Mouse (Mus musculus) testis, adult 2 months (tissue): Measurements from ENCODE around the gene Car5a. TPM values are rescaled to one million over a fixed set of nuclear protein-coding genes. Genes with fewer than 3 reads are reported as not detected.
A peak's percentile ranks its signal among the peaks of the same experiment; 100 is the strongest.

Source experiments
- H3K27ac ChIP-seq: fragments of 200-500 bp; 2 replicates; pipeline ENCODE4 v1.5.1; 2012; ENCODE audit warnings: low read depth, low read length; ENCODE audit not compliant: control insufficient read depth, insufficient read depth
- H3K27me3 ChIP-seq: fragments of 200-500 bp; 2 replicates; pipeline ENCODE4 v1.6.1; 2012; ENCODE audit warnings: mild to moderate bottlenecking, low read length, moderate library complexity; ENCODE audit not compliant: control insufficient read depth, insufficient read depth
- H3K36me3 ChIP-seq: fragments of 200-500 bp; 2 replicates; pipeline ENCODE4 v1.6.1; 2012; ENCODE audit warnings: mild to moderate bottlenecking, low read length; ENCODE audit not compliant: control insufficient read depth, insufficient read depth
- H3K4me1 ChIP-seq: fragments of 200-500 bp; 2 replicates; pipeline ENCODE4 v1.6.1; 2012; ENCODE audit warnings: low read length; ENCODE audit not compliant: control insufficient read depth, insufficient read depth
- H3K4me3 ChIP-seq: fragments of 200-500 bp; 2 replicates; pipeline ENCODE4 v1.5.1; 2012; ENCODE audit warnings: low read depth, mild to moderate bottlenecking, low read length, moderate library complexity, mixed read lengths; ENCODE audit not compliant: control insufficient read depth
- CTCF ChIP-seq: fragments of 200-500 bp; IDR thresholded peaks from 2 replicates; pipeline ENCODE4 v1.5.1; 2012; ENCODE audit warnings: low read depth, mild to moderate bottlenecking, inconsistent platforms, low read length, moderate library complexity; ENCODE audit not compliant: control insufficient read depth, insufficient read depth, insufficient replicate concordance
- POLR2A ChIP-seq: fragments of 200-500 bp; IDR thresholded peaks from 2 replicates; pipeline ENCODE4 v1.6.1; 2012; ENCODE audit warnings: low read depth, mild to moderate bottlenecking, inconsistent platforms, low read length, moderate library complexity; ENCODE audit not compliant: control insufficient read depth
- polyA plus RNA-seq: library from polyadenylated mRNA; depleted of rRNA; stranded (reverse); fragments of >200 nt; gene quantifications from 2 replicates; pipeline ENCODE4 v1.2.3, GENCODE M21; 2012

The Car5a gene
- polyA plus RNA-seq, 1 experiment = not detected

DNA sequence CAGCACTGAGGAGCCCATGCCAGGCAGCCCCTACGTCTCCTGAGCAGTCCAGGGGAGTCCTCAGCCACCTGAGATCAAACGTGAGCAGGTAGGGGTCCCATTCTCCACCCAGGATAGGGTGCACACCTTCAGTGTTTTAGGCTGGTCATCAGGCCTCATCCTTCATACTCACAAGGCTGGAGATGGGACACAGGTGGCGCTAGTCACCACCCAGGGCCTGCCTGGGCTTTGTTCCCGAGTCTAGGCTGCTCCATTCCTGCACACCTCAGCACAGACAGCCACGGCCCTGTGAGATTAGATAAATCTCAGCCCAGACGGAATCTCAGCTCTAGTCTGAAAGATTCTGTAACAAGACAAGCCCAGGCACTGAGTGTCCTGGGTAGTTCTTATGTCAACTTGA lies 40.7 kb downstream of the Car5a start:
- Histone ChIP-seq H3K27me3 (no peaks in the 10 kb centered on the region), H3K4me1 (peaks cover 19% of the 10 kb centered on the region), H3K27ac (peak overlapping the region; percentile 45), H3K4me3 (peak overlapping the region; percentile 35), H3K36me3 (peaks cover 1% of the 10 kb centered on the region; the same call in 1 of the 2 replicates)
- TF ChIP-seq POLR2A (no peak), CTCF (no peak)

DNA sequence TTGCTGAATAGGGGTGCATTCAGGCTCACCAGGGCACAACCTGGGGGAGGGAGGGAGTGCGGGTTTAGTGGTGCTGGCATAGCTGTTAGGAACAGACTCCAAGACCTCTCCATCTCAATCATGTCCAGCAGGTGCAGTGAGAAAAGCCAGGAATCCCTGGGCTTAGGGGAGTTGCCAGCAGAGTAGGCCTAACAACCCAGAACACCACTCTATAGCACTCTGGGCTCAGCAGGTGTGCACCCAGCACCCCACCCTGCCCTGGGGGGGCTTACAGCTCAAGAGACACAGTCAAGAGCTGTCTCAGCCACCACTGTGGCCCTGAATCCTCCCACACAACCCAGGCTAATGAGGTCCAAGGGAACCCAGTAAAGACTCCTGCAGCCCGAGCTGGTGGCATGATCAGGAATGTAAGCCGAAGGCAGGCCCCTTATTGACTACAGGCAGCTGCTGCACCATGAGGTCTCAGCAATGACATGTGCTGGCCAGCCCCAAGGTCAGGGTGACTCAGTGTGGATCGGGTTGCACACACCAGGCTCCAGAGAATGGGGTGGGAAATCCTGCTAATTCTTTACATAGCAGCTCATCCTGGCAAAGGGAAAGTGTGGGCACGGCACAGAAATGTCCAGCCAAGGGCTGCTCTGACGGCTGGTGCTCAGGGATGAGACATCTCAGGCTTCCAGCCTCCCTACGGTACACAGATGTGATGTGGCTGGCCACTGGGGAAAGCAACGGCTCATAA lies 43.0 kb downstream of the Car5a start:
- TF ChIP-seq POLR2A (no peak), CTCF (no peak)
- H3K36me3 ChIP-seq = peaks cover 1% of the 10 kb centered on the region; the same call in 1 of the 2 replicates
- no peak overlapping the region for H3K27ac ChIP-seq
- H3K27me3 ChIP-seq = no peaks in the 10 kb centered on the region
- peaks cover 24% of the 10 kb centered on the region for H3K4me1 ChIP-seq
- H3K4me3 ChIP-seq = no peak overlapping the region

DNA sequence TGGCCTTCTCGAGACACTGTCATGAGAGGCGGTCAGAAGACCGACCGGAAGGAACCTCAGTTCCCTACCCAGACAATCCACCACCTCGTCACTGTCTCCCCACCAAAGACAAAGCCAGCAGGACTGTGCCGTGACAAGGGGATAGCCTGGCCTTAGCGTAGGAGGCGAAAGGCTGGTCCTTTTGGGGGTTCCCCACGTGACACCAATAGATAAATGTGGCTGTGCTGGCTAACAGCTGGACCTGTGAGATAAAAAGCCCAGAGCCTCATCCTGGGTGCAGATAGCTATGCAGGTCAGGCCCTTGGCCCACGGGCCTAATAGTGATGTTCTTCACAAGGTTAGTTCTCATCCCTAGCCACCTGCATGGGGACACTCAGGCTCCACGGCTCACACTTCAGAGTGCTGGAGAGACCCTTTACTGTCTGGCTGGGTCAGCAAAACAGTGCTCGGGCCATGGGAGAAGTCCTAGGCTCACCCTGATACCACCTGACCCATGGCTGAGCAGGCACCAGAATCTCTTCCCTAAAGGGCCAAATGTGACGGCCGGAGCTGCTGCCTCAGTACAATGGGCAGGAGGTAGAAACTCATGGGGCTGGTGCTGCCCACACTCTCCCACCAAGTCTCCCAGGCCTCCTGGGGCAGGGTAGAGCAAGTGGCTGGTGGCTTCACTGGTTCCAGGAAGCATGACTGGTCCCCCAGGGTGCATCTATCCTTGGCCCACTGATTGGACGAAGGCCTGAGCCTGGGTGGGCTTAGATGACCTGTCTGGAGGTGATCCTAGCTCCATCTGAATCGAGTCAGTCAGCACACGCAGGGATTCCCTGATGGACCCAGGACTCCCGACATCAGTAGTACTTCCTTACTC lies 45.3 kb downstream of the Car5a start:
- no peak for TF ChIP-seq CTCF
- no peak overlapping the region for H3K27ac ChIP-seq
- no peak overlapping the region for H3K4me3 ChIP-seq
- H3K4me1 ChIP-seq = peaks cover 18% of the 10 kb centered on the region
- peaks cover 7% of the 10 kb centered on the region for H3K36me3 ChIP-seq
- H3K27me3 ChIP-seq = no peaks in the 10 kb centered on the region

DNA sequence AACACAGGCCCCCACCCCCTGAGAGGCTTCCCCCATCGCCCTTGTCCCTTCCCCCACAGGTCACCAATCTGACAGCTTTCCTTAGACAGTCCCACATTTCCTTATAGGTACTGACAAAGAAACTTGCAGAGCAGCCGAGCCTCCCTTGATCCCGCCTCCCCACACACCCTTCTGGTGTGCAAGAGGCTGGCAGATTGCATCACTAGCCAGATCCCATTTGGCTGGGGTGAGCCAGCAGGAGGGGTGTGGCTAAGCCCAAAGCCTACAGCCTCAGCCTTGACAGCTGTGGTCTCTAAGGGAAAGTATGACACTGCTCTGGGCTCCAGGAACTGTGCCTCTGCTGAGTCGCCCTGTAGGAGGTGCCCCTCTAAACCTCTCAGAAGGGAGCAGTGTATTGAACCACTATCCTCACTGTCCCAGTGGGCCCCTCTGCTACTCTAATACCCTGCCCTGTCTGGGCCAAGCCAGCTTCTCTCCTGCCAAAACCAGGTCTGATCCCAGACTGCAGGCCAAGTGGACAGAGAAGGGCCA lies 46.2 kb downstream of the Car5a start:
- Histone ChIP-seq H3K4me3 (no peak overlapping the region), H3K27me3 (no peaks in the 10 kb centered on the region), H3K4me1 (peaks cover 11% of the 10 kb centered on the region), H3K36me3 (peaks cover 9% of the 10 kb centered on the region), H3K27ac (peak overlapping the region; percentile 46; the same call in 1 of the 2 replicates)
- no peak for TF ChIP-seq CTCF
- no peak for TF ChIP-seq POLR2A

DNA sequence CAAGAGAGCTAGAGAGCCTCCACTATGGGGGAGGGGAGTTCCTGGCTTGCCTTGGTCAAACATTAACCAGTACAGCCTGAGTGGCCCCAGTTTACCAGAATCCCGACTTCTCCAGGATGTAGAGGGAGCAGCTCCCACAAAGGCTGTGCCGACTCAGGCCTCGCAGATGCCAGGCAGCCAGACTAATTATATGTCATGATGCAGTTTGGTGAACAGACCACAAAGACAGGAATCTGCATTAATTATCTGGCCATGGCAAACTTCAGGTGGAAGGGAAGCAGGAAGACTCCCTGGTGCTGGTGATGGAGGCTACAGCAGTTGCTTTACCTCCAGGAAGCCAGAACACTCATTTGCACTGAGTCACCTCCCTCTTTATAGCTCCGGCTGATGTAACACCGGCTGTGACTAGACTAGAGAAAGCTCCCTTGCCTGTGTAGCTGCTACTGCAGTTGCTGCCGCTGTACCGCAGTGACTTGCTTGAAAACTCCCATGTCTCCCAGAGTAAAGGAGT lies 46.8 kb downstream of the Car5a start:
- Histone ChIP-seq H3K4me3 (no peak overlapping the region), H3K36me3 (peaks cover 9% of the 10 kb centered on the region)
- TF ChIP-seq POLR2A (no peak), CTCF (no peak)

DNA sequence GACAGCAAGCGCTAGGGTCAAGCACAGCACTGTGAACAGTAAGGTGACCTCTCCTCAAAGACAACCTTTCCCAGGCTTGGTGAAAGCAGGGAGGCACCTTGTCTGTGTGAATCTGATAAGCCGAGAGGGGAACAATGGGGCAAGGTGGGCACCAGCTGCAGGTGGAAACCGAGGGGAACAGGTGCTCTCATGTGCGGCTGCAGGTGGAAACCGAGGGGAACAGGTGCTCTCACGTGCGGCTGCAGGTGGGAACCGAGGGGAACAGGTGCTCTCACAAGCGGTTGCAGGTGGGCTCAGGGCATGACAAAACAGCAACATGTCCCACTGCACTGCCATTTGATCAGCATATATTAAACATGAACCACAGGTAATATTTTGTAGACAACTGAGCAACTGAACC lies 47.5 kb downstream of the Car5a start:
- Histone ChIP-seq H3K27me3 (no peaks in the 10 kb centered on the region), H3K36me3 (peaks cover 9% of the 10 kb centered on the region), H3K4me1 (peaks cover 14% of the 10 kb centered on the region), H3K27ac (no peak overlapping the region), H3K4me3 (no peak overlapping the region)
- TF ChIP-seq POLR2A (no peak), CTCF (no peak)

More for the DNA sequence above, 46.8 kb downstream of the Car5a start:
- Histone ChIP-seq H3K27ac (no peak overlapping the region), H3K27me3 (no peaks in the 10 kb centered on the region), H3K4me1 (peaks cover 14% of the 10 kb centered on the region)
